Mouse (Mus musculus): ENCODE data around the gene Pik3r3.
"Not testable (repeated sequence)": the region's sequence is repeated elsewhere in the genome, so short reads cannot be mapped to it uniquely, and the experiment has no call there.

Pik3r3 gene

DNA sequence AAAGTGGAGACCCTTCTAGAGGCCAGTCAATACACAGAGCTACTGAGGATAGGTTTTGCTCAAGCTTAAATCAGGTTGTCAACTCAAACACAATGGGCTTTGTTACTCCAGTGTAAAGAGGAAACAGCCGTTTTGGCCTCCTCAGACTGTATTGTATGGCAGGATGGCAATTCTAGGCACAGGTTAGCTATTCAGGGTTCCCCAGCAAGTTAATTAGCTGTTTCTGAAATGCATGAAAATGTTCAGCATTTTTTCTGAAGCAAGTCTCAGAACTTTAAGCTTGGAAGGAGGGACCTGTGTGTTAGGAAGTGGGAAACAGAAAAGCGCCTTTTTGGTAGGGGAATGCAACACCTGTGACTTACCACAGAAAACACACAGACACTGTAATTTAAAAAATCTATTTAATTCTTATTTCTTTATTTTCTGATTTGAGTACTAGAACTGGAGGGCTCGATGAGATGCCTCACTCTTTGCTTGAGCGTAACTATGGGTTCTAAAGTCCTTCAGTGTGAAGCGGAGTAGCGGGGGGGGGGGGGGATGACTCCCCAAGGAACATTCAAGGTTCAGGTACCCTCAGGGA lies 1.3 kb upstream of the Pik3r3 start:
- DNase-seq (ENCODE audit: low spot score) = no peak

DNA sequence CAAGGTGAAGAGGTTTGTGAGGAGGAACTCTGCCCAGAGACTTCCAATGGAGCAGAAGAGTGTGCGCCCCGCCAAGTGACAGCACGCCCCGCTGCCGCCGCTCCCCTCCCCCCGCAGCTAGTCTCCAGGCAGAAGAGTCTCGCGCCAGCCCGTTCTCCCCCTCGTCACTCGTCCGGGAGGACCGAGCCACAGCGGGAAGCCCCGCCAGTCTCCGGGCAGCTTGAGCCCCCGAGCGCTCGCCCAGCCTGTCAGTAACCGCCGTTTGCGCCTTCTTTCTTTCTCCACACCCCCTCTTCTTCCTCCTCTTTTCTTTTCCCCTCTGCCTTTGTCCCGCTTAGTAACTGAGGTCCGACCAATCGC lies 658 bp upstream of the Pik3r3 start:
- DNase-seq (ENCODE audit: low spot score) = no peak

DNA sequence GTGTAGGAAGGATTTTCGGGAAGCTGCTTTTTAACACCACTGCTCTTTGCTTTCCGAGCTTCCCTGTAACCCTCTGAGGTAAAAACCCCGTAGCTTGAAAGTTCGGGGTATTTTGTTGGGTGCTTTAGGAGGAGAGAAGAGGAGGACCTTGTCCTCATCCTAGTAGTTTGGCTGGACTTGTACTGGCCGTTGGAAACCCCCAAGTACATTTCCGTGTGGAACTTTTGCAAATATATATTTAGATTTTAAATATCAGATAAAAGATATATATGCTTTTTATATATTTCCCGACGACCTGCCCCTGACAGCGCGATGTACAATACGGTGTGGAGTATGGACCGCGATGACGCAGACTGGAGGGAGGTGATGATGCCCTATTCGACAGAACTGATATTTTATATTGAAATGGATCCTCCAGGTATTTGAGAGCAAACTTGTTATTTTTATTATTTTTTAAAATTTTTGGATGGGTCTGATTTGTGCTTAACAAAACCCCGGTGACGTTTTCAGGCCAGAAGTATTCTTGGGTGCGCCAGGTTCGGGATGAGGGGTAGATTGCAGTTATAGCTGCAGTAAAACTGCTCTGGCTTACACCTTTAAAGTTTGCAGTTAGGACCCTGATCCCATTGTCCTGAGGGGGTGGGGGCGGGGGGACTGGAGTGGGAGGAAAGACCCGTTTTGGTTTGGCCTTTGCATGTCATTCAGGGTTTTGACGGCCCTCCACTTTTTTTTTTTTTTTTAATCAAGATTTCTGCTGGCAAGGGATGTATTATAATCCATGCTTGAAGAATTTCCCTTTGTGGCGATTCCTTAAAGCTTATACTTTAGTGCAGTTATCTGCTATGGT lies 801 bp downstream of the Pik3r3 start:
- DNase-seq (ENCODE audit: low spot score) = no peak

DNA sequence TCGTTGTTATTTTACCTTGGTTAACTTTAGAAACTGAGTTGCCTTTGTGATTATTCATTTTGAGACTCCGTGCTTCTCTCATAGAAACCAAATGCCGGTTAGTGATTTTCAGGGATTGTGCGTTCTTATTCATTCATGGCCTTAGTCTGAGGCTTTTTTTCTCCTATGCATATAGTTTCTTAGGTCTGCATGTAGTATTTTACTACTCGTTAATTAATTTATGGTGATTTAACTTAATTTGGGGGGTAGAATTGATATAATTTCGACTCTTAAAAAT lies 1.4 kb downstream of the Pik3r3 start:
- DNase-seq (ENCODE audit: low spot score) = no peak

DNA sequence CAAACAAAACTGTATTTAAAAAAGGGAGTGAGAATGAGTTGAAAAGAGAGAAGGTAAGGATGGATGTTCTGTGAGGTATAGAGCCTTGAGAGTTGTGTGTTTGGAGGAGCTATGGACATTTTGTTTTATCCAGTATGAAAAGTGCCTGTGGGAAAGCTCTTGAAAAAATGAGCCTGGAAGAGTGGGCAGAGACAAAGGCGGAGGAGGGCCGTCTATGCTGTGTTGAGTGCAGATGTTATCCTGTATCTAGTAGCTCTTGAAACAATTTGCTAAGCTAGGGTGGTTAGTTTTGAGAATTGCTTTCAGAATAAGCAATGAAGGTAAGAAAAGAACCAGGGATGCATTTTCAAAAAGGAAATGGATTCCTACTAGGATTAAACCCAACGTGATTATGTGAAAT lies 22.0 kb downstream of the Pik3r3 start:
- no peak for DNase-seq (ENCODE audit: low spot score)

DNA sequence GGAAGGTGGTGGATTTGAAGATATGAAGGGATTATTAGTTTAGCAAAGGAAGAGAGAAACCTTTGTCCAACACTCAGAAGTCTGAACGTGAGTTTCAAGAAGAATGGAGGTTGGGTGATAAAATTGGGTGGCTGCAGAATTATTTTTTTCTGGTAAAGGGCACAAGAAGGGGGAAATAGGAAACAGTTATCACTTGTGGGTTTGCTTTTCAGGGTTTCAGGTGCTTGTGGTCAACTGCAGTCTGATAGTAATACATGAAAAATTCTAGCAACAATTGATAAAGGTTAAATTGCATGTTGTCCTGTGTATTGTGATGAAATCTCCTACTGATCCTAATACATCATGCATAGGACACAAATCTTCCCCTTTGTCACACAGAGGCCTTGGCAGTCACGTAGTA lies 22.8 kb downstream of the Pik3r3 start:
- no peak for DNase-seq (ENCODE audit: low spot score)

DNA sequence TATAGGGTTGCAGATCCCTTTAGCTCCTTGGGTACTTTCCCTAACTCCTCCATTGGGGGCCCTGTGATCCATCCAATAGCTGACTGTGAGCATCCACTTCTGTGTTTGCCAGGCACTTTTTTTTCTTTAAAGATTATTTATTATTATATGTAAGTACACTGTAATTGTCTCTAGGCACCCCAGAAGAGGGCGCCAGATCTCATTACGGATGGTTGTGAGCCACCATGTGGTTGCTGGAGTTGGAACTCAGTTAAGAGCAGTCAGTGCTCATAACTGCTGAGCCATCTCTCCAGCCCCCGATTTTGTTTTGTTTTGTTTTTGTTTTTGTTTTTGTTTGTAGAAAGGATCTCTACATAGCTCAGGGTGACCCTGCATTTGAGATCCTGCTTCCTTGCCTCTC lies 24.5 kb downstream of the Pik3r3 start:
- not testable (repeated sequence) for DNase-seq (ENCODE audit: low spot score)

DNA sequence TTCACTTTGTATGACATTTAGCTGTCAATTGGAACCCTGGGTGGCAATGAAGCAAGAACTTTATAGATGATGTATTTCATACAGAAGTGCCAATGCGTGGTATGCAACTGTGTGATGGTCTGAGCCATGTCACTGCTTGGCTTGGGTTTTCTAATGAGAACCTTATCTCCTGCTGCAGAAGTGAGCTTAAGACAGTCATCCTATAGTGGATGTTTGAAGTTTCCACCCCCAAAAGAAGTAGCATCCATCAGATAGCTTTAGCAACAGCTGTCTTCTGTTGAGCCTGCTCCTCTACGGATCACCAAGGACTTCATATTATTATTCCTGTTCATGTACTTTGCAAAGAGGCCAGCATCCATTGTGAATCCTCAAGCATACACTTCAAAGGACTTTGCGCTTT lies 28.6 kb downstream of the Pik3r3 start:
- no peak for DNase-seq (ENCODE audit: low spot score)

DNA sequence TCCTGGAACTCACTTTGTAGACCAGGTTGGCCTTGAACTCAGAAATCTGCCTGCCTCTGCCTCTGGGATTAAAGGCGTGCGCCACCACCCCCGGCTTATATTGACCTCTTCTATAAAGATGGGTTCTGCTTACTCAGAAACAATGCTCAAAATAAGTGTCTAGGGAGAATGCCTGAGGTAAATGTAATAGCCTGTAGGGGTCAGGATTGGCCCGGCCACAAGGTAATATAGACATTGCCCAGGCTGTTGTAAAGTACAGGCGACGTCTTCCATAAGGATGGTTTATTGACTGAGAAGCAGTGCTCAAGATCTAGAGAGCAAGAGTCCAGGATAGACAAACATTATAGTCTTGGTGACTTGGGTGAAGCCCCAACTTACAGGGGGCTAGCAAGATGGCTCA lies 46.8 kb downstream of the Pik3r3 start:
- DNase-seq (ENCODE audit: low spot score) = no peak

DNA sequence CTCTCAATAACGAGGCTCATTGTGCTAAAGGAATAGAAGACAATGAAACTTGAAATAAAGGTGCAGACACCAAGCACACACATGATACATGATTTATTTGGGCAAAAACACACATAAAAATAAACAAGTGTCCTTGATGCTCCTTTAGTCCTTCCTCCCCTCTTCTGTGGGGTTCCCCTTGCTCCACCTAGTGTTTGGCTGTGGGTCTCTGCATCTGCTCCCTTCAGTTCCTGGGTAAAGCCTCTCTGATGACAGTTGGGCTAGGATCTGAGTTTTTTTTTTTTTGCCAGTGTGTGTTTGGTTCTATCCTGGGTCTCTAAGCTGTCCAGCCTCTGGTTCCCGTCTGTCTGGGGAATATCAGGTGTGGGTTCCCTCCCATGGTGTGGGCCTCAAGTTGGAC lies 60.8 kb downstream of the Pik3r3 start:
- no peak for DNase-seq (ENCODE audit: low spot score)

DNA sequence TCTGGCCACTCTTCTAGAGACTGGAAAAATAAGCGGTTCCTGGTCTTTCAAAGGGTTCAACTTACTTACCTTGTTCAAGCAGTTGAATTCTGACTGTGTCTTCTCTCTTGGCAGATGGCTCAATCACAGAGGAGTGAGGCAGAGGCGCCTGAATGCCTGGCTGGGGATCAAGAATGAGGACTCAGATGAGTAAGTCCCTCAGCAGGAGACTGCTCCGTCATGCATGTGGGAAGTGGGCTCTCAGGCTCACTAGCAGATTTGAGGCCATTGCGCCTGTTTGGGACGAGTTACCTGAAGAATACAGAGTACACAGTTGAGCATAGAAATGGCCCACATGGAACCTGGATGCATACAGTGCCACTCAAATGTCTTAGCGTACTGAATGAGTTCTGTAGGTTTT lies 70.1 kb downstream of the Pik3r3 start:
- DNase-seq (ENCODE audit: low spot score) = no peak

DNA sequence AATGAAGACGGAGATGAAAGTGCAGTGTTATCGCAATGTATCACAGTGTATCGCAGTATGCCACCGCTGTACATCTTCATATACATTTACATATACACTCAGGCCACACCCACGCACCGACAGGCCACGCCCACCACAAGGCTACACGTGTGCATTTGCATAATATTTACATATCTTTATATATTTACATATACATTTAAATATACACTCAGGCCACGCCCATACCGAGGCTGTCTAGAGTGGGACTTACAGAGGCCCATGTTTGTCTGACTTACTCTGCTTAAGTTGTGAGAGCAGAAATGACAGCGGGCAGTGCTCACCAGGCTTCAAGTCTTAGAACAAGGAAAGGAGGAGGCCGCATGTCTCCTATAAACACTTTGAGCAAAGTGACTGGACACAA lies 71.9 kb downstream of the Pik3r3 start:
- DNase-seq (ENCODE audit: low spot score) = no peak

DNA sequence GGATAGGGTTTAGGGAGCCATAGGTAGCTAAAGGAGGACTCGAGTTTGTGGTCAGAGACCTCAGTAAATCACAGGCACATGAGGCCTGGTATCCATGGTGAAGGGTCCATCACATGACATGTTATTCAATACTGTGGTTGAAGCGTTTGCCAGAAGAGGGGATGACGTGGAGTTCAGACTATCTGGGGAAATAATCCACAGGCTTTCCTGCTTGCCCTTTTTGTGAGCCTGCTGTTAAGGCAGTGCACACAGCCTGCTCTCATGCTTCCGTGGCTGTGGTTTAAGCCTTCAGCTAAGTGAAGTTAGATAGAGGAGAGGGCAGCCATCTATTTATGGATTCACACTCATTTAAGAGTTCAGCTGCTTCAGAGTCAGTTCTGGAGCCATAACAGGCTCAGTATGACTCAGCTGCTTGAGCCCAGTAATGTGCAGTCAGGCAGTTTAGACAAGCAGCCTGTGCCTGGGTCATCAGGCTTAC lies 79.5 kb downstream of the Pik3r3 start:
- peak; percentile 15 for DNase-seq (ENCODE audit: low spot score)

DNA sequence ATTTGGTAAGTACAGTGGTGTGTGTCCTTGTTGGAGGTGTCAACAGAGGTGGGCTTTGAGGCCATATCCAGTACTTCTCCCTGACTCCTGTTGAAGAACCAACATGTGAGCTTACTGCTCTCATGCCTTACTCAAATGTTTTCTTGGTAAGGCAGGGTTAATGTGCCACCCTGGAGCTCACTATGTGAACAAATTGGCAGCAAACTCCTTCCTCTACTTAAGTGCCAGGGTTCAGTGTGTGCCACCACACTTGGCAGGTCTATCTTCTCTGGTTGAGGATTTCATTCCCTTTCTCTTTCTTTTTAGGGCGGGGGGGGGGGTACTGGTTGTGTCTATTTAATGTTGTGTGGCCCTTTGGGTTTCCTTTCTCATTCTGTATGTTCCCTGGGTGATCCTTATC lies 83.1 kb downstream of the Pik3r3 start:
- no peak for DNase-seq (ENCODE audit: low spot score)

DNA sequence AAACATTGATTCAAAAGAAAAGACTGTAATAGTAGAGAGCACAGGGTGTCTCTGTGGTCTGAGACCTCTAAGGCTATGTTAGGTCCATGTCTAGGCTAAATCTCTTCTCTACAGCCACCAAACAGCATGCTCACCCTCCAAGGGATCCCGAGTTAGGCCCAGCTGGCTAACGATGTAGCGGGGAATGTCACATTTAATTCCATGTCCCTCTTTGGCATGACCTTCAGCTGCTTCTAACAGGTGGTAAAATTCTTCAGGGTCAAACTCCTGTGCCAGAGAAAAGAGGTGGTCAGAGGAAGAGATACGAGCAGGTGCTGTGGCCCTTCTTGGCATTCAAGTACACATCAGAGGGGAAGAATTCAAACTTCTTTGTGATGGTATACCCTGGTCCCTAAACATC lies 96.2 kb downstream of the Pik3r3 start:
- no peak for DNase-seq (ENCODE audit: low spot score)

DNA sequence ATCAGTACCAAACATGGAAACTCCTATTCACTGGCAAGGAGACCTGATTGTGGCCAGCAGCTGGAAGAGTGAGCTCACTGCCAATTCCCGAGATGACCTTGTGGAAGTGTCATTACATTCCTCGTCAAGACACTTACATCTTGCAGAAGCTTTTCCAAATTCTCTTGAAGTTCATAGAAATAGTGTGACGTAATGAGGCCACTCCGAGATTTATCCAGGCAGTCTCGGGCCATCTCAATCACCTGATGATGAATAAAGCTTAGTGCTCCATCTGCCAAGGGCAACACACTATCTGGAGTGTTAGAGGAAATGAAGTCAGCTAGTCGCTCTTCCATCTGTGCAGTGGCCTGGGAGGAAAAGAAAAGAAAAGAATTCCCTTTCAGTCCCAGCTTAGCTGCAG lies 100.7 kb downstream of the Pik3r3 start:
- no peak for DNase-seq (ENCODE audit: low spot score)

DNA sequence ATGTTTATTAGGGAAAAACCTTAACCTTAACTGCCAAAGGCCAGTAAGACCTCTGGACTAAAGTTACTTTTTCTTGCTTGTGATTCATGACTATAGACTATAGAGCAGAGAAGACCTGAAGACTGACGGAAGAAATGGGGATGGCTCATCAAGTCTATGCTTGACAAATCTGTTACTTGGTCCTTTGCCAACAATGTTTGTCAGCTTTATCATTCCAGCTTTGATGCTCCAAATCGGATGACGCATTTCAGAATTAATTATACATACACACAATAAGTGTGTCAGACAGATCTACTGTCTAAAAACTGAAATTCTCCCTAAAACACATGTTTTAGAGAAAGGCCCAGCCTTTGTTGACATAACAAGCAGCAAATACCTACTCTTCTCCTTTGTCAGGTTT lies 107.8 kb downstream of the Pik3r3 start:
- DNase-seq (ENCODE audit: low spot score) = no peak

DNA sequence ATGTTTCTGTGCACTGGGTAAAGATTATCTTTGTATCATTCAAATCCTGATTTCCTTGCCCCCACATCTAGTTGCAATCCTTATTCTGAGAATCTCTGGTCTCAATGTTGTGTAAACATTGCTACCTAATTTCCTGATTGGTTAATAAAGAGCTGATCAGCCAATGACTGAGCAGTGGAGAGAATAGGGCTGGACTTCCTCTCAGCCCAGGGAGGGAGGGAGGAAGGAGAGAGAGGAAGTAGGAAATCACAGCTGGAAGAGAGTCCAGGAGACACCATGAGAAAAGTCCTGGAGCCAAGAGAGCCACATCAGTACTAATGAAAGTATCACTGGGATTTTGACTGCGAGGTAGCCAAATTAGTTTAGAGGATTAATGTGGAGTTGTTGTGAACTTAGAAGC lies 114.9 kb downstream of the Pik3r3 start:
- no peak for DNase-seq (ENCODE audit: low spot score)

DNA sequence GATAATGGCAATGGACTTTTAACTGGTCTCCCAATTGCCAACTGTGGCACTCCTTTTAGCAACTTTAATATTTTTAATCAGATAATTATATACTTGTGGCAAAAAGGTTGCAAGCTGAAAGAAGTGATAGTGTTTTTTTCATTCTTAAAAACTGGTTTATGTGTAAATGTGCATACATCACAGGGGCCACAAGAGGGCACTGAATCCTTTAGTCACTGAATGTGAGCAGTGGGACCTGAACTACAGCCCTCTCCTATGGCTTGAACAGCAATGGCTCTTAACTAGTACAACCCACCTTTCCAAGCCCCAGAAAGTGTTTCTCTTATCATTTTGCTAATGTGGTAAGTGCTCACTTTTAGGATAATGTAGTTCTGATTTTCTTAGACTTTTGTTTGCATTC lies 120.7 kb downstream of the Pik3r3 start:
- no peak for DNase-seq (ENCODE audit: low spot score)

DNA sequence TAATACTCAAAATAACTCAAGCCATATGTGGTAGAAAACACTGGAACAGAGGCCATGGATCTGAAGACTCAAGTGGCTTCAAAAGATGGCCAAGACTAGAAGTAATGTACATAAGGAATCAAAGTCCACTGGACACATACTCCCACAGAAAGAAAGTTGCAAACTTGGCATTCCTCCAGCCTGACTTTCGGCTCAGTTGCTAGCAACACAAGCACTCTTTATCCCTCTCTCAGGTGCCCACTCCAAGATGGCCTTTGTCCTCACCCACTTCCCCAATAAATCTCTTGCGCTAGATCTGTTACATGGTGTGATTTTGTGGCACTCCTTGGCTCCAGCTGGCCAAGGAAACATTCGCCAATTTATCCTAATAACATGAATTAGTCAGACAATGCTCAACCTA lies 131.1 kb downstream of the Pik3r3 start:
- no peak for DNase-seq (ENCODE audit: low spot score)
